ENCODE assay signal across 9 mouse cellular contexts in genomic region chr11:108940655-108941412, GRCm38 (mm10). TPM values are rescaled to one million over a fixed set of nuclear protein-coding genes. Genes with fewer than 3 reads are reported as not detected.
DNase-seq lines count a peak whose midpoint lies in the region; ATAC-seq and TF ChIP-seq lines count a peak whose summit lies in the region.
"Had no signal": no experiment of that assay in that cellular context is flagged by ENCODE, and none has a peak within 500 bp of the region (broad histone marks: within the 10 kb centered on the region; RNA-seq: fewer than 3 reads in every experiment).

No protein-coding gene starts in this region.

- intact Hi-C loops in left cerebral cortex, adult 2 months (cut with DNase I) = loop anchor here (2.0 to 5.0 kb wide), 2 partner anchors 40 to 56 kb away; no protein-coding TSS in a partner anchor

- no peak for ATAC-seq in embryonic facial prominence, embryonic 14.5 days (ENCODE audit: low read depth)
- ATAC-seq in hindbrain, embryonic 15.5 days (ENCODE audit: low FRiP score, low read depth) = peak; percentile 53; the same call in 1 of the 2 replicates
- ATAC-seq in midbrain, embryonic 16.5 days = peak; percentile 46
- ATAC-seq in kidney, embryonic 16.5 days (ENCODE audit: low FRiP score, low TSS enrichment) = no peak

- H3K9ac ChIP-seq in embryonic facial prominence, embryonic 14.5 days (ENCODE audit: low read depth, low read length) = no peak overlapping the region
- H3K9ac ChIP-seq in hindbrain, embryonic 15.5 days = 0 out of 2 replicates have a peak overlapping the region, but pooled peaks have one; percentile 18
- no peak overlapping the region for H3K9ac ChIP-seq in midbrain, embryonic 16.5 days (ENCODE audit: low read depth, low read length)
- no peak overlapping the region for H3K9ac ChIP-seq in kidney, embryonic 16.5 days (replicated peaks; ENCODE audit: low read length)
- H3K9ac ChIP-seq: liver, embryonic 13.5 days had no signal

- peaks cover 10% of the 10 kb centered on the region; the same call in 1 of the 2 replicates for H3K4me1 ChIP-seq in embryonic facial prominence, embryonic 14.5 days (ENCODE audit: control insufficient read depth, insufficient read depth, low read length)
- peaks cover 42% of the 10 kb centered on the region for H3K4me1 ChIP-seq in hindbrain, embryonic 15.5 days (replicated peaks)
- peaks cover 35% of the 10 kb centered on the region for H3K4me1 ChIP-seq in midbrain, embryonic 16.5 days (ENCODE audit: control insufficient read depth, insufficient read depth, low read length)
- peaks cover 8% of the 10 kb centered on the region; the same call in 1 of the 2 replicates for H3K4me1 ChIP-seq in kidney, embryonic 16.5 days (ENCODE audit: insufficient read depth, low read length)
- H3K4me1 ChIP-seq: liver, embryonic 13.5 days had no signal

- H3K36me3 ChIP-seq in embryonic facial prominence, embryonic 14.5 days (ENCODE audit: control insufficient read depth, insufficient read depth, low read length) = peaks cover 81% of the 10 kb centered on the region
- peaks cover 42% of the 10 kb centered on the region for H3K36me3 ChIP-seq in hindbrain, embryonic 15.5 days
- H3K36me3 ChIP-seq in midbrain, embryonic 16.5 days (ENCODE audit: control insufficient read depth, insufficient read depth, low read length) = peaks cover 31% of the 10 kb centered on the region
- peaks cover 61% of the 10 kb centered on the region for H3K36me3 ChIP-seq in kidney, embryonic 16.5 days (ENCODE audit: insufficient read depth, low read length)

- no peaks in the 10 kb centered on the region for H3K9me3 ChIP-seq in embryonic facial prominence, embryonic 14.5 days (ENCODE audit: control insufficient read depth, low read length)
- H3K9me3 ChIP-seq in hindbrain, embryonic 15.5 days = no peaks in the 10 kb centered on the region
- no peaks in the 10 kb centered on the region for H3K9me3 ChIP-seq in midbrain, embryonic 16.5 days (replicated peaks; ENCODE audit: control insufficient read depth, low read length, poor library complexity, severe bottlenecking)
- no peaks in the 10 kb centered on the region for H3K9me3 ChIP-seq in kidney, embryonic 16.5 days (ENCODE audit: low read length)
- H3K9me3 ChIP-seq: liver, embryonic 13.5 days had no signal

- H3K4me3 ChIP-seq in left cerebral cortex, adult 2 months = 0 out of 2 replicates have a peak overlapping the region, but pooled peaks have one; percentile 4
- H3K4me3 ChIP-seq in embryonic facial prominence, embryonic 14.5 days (ENCODE audit: low read depth, low read length) = no peak overlapping the region
- H3K4me3 ChIP-seq in hindbrain, embryonic 15.5 days = no peak overlapping the region
- no peak overlapping the region for H3K4me3 ChIP-seq in midbrain, embryonic 16.5 days (ENCODE audit: low read depth, low read length)
- H3K4me3 ChIP-seq in kidney, embryonic 16.5 days (ENCODE audit: low read length) = no peak overlapping the region
- H3K4me3 ChIP-seq: liver, embryonic 13.5 days had no signal

- WGBS in embryonic facial prominence, embryonic 14.5 days = 57% methylated on average over 19 of the region's 19 CpGs
- WGBS in hindbrain, embryonic 15.5 days = 14% methylated on average over 19 of the region's 19 CpGs
- WGBS in midbrain, embryonic 16.5 days = 17% methylated on average over 19 of the region's 19 CpGs
- 53% methylated on average over 19 of the region's 19 CpGs for WGBS in kidney, embryonic 16.5 days

- no peaks in the 10 kb centered on the region for H3K27me3 ChIP-seq in embryonic facial prominence, embryonic 14.5 days (replicated peaks; ENCODE audit: control insufficient read depth, insufficient read depth, low read length)
- no peaks in the 10 kb centered on the region for H3K27me3 ChIP-seq in hindbrain, embryonic 15.5 days
- no peaks in the 10 kb centered on the region for H3K27me3 ChIP-seq in midbrain, embryonic 16.5 days (ENCODE audit: control insufficient read depth, insufficient read depth, low read depth, low read length)
- no peaks in the 10 kb centered on the region for H3K27me3 ChIP-seq in kidney, embryonic 16.5 days (ENCODE audit: insufficient read depth, low read length)
- H3K27me3 ChIP-seq: liver, embryonic 13.5 days had no signal

- no peak for TF ChIP-seq CTCF in left cerebral cortex, adult 2 months (IDR thresholded peaks at IDR 0.05)

- H3K27ac ChIP-seq in left cerebral cortex, adult 2 months = peak overlapping the region; percentile 95
- 0 out of 2 replicates have a peak overlapping the region, but pooled peaks have one; percentile 3 for H3K27ac ChIP-seq in embryonic facial prominence, embryonic 14.5 days (replicated peaks; ENCODE audit: low read depth, low read length)
- peak overlapping the region; percentile 81 for H3K27ac ChIP-seq in hindbrain, embryonic 15.5 days (replicated peaks)
- peak overlapping the region; percentile 72 for H3K27ac ChIP-seq in midbrain, embryonic 16.5 days (ENCODE audit: low read length)
- no peak overlapping the region for H3K27ac ChIP-seq in kidney, embryonic 16.5 days (ENCODE audit: low read length)
- H3K27ac ChIP-seq: liver, embryonic 13.5 days had no signal

- no peak overlapping the region for H3K4me2 ChIP-seq in embryonic facial prominence, embryonic 14.5 days (ENCODE audit: low read depth, low read length)
- H3K4me2 ChIP-seq in hindbrain, embryonic 15.5 days = peak overlapping the region; percentile 35
- peak overlapping the region; percentile 22; the same call in 1 of the 2 replicates for H3K4me2 ChIP-seq in midbrain, embryonic 16.5 days (ENCODE audit: low read length)
- H3K4me2 ChIP-seq in kidney, embryonic 16.5 days (replicated peaks; ENCODE audit: low read depth, low read length) = no peak overlapping the region
- H3K4me2 ChIP-seq: liver, embryonic 13.5 days had no signal

- DNase-seq in left cerebral cortex, adult 2 months (ENCODE audit: extremely low spot score in 1 of 2, low spot score in 2 of 2) = no peak
- DNase-seq in left cerebral cortex, adult 11 months (ENCODE audit: low spot score) = no peak
- no peak for DNase-seq in embryonic facial prominence, embryonic 14.5 days (ENCODE audit: low spot score)
- DNase-seq in heart, adult 9 months (ENCODE audit: low spot score in 2 of 2) = no peak
- DNase-seq in thymus, postnatal 36 days = no peak
- DNase-seq: liver, embryonic 13.5 days had no signal

RNA-seq across cellular contexts. Expression of gene Axin2, which starts 20.7 kb away (rescaled TPM):
- 10 to 100 TPM; 34.0 to 38.7 TPM for total RNA-seq in left cerebral cortex, adult 2 months (2021)
- polyA plus RNA-seq in embryonic facial prominence, embryonic 14.5 days (2014; fragmentation: Nextera tagmentation; extraction: Ambion mirVana) = 11.4 and 11.8 TPM in 2 replicates
- polyA plus RNA-seq in hindbrain, embryonic 15.5 days (2015; fragmentation: Nextera tagmentation; extraction: Ambion mirVana) = 8.9 and 9.2 TPM in 2 replicates
- 9.3 and 11.3 TPM in 2 replicates for polyA plus RNA-seq in midbrain, embryonic 16.5 days (2015; fragmentation: Nextera tagmentation; extraction: Ambion mirVana)
- 4.7 and 5.7 TPM in 2 replicates for polyA plus RNA-seq in kidney, embryonic 16.5 days (2015; fragmentation: Nextera tagmentation; extraction: Ambion mirVana)

Comparison
In these comparisons a context has a peak if more than half of its experiments do, and no peak if none do; other contexts are left out.
1. ATAC-seq: peak in hindbrain, embryonic 15.5 days (single experiment) and midbrain, embryonic 16.5 days (single experiment); none in embryonic facial prominence, embryonic 14.5 days (single experiment) and kidney, embryonic 16.5 days (single experiment).
2. H3K4me2 ChIP-seq: peak in hindbrain, embryonic 15.5 days (single experiment) and midbrain, embryonic 16.5 days (single experiment); none in embryonic facial prominence, embryonic 14.5 days (single experiment) and kidney, embryonic 16.5 days (single experiment).